ENCODE assay signal across 9 mouse cellular contexts in the genomic region with DNA sequence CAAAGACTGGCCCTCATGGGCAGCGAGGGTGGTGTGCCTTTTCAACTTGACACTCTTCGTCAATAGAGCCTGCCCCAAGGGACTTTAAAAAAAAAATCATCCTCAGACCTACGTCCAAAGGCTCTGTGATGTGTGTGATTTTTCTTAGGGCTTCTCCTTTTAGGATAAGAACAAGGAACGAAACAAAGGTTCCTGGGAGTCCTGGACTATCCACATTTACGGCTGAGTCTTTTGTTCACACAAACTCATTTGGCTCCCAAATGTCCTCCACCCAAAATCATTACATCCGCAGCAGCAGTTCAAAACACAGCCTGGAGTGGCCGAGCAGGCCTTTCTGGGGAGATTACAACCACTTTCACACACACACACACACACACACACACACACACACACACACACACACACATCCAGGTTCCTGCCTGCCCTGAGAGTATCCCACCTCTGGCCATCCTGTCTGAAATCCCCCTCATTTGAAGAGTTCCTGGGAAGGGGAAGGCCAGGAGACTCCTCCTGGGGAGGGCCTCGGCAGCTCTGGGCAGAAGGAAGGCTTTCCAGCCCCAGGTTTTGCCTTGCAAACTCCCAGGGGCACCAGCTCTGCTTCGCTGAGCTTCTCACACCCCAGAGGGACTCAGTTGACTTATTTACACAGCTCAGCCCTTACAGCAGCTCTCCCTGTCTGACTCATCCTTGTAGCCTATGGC. TPM values are rescaled to one million over a fixed set of nuclear protein-coding genes. Genes with fewer than 3 reads are reported as not detected.
A peak's percentile ranks its signal among the peaks of the same experiment; 100 is the strongest.
DNase-seq lines count a peak whose midpoint lies in the region; ATAC-seq and TF ChIP-seq lines count a peak whose summit lies in the region.
"Had no signal": no experiment of that assay in that cellular context is flagged by ENCODE, and none has a peak within 500 bp of the region (broad histone marks: within the 10 kb centered on the region; RNA-seq: fewer than 3 reads in every experiment).

No protein-coding gene starts in this region.

- no peak for DNase-seq in kidney, postnatal 0 days (ENCODE audit: low spot score)
- DNase-seq in kidney, adult 9 months = no peak
- no peak for DNase-seq in midbrain, embryonic 11.5 days (ENCODE audit: low spot score, missing footprints)
- DNase-seq in thymus, adult 18-20 months = no peak
- no peak for DNase-seq in left cerebral cortex, adult 8-10 months (ENCODE audit: low spot score in 2 of 2)
- DNase-seq in c-Kit-positive CD71-positive TER-119-positive erythroid progenitor cells, embryonic 14.5 days (ENCODE audit: low spot score) = no peak
- DNase-seq: liver had no signal

- no peak for TF ChIP-seq CTCF in kidney, postnatal 0 days (IDR thresholded peaks at IDR 0.05; ENCODE audit: low read depth)

- no peaks in the 10 kb centered on the region for H3K27me3 ChIP-seq in kidney, postnatal 0 days (ENCODE audit: insufficient read depth, low read length)
- H3K27me3 ChIP-seq in embryonic facial prominence, embryonic 12.5 days = no peaks in the 10 kb centered on the region
- H3K27me3 ChIP-seq in heart, embryonic 14.5 days (ENCODE audit: control insufficient read depth, insufficient read depth, low read length) = no peaks in the 10 kb centered on the region
- H3K27me3 ChIP-seq in midbrain, embryonic 11.5 days (ENCODE audit: control insufficient read depth, insufficient read depth, low read length) = no peaks in the 10 kb centered on the region

- peaks cover 6% of the 10 kb centered on the region; the same call in 1 of the 2 replicates for H3K4me1 ChIP-seq in kidney, postnatal 0 days (replicated peaks; ENCODE audit: insufficient read depth, low read length)
- peaks cover 28% of the 10 kb centered on the region for H3K4me1 ChIP-seq in embryonic facial prominence, embryonic 12.5 days
- peaks cover 17 to 41% of the 10 kb centered on the region in 2 experiments for H3K4me1 ChIP-seq in heart, embryonic 14.5 days (ENCODE audit: control insufficient read depth in 2 of 2, insufficient read depth in 2 of 2, low read length in 2 of 2)
- peaks cover 27% of the 10 kb centered on the region for H3K4me1 ChIP-seq in midbrain, embryonic 11.5 days (ENCODE audit: control insufficient read depth, insufficient read depth, low read length)

- no peaks in the 10 kb centered on the region for H3K36me3 ChIP-seq in kidney, postnatal 0 days (ENCODE audit: insufficient read depth, low read length)
- H3K36me3 ChIP-seq in embryonic facial prominence, embryonic 12.5 days = no peaks in the 10 kb centered on the region
- peaks cover 14% of the 10 kb centered on the region for H3K36me3 ChIP-seq in heart, embryonic 14.5 days (ENCODE audit: control insufficient read depth, insufficient read depth, low read length)
- H3K36me3 ChIP-seq in midbrain, embryonic 11.5 days (ENCODE audit: control insufficient read depth, insufficient read depth, low read length) = peaks cover 4% of the 10 kb centered on the region; the same call in 1 of the 2 replicates

- no peak overlapping the region for H3K9ac ChIP-seq in kidney, postnatal 0 days (ENCODE audit: low read depth, low read length)
- H3K9ac ChIP-seq in embryonic facial prominence, embryonic 12.5 days = no peak overlapping the region
- H3K9ac ChIP-seq in heart, embryonic 14.5 days (ENCODE audit: low read length) = peak overlapping the region; percentile 35; the same call in 1 of the 2 replicates
- H3K9ac ChIP-seq in midbrain, embryonic 11.5 days (ENCODE audit: low read length) = peak overlapping the region; percentile 36; the same call in 1 of the 2 replicates

- no peak overlapping the region for H3K4me3 ChIP-seq in kidney, postnatal 0 days (replicated peaks; ENCODE audit: low read depth, low read length)
- no peak overlapping the region for H3K4me3 ChIP-seq in embryonic facial prominence, embryonic 12.5 days
- H3K4me3 ChIP-seq in heart, embryonic 14.5 days (ENCODE audit: control insufficient read depth in 1 of 2, insufficient read depth in 1 of 2, low read depth in 1 of 2, low read length in 2 of 2) = no peak overlapping the region
- no peak overlapping the region for H3K4me3 ChIP-seq in midbrain, embryonic 11.5 days (ENCODE audit: low read depth, low read length)

- H3K27ac ChIP-seq in kidney, postnatal 0 days = peak overlapping the region; percentile 36
- H3K27ac ChIP-seq in embryonic facial prominence, embryonic 12.5 days = peak overlapping the region; percentile 32; the same call in 1 of the 2 replicates
- H3K27ac ChIP-seq in heart, embryonic 14.5 days (replicated peaks in 1 of 2; ENCODE audit: control insufficient read depth in 1 of 2, insufficient read depth in 1 of 2, low read depth in 2 of 2, low read length in 2 of 2) = peak overlapping the region; percentile 40 to 76
- H3K27ac ChIP-seq in midbrain, embryonic 11.5 days (ENCODE audit: low read depth, low read length) = peak overlapping the region; percentile 57

- no peak for ATAC-seq in kidney, postnatal 0 days (replicated peaks; ENCODE audit: low FRiP score, low read depth)
- no peak for ATAC-seq in embryonic facial prominence, embryonic 12.5 days (ENCODE audit: insufficient number of reproducible peaks, insufficient read depth, low FRiP score, low TSS enrichment)
- ATAC-seq in heart, embryonic 14.5 days (ENCODE audit: insufficient number of reproducible peaks, insufficient read depth, low FRiP score, low read depth) = no peak
- no peak for ATAC-seq in midbrain, embryonic 11.5 days (ENCODE audit: low FRiP score)

- 43% methylated on average over 9 of the region's 9 CpGs for WGBS in kidney, postnatal 0 days
- WGBS in embryonic facial prominence, embryonic 12.5 days = 51% methylated on average over 9 of the region's 9 CpGs
- 65% methylated on average over 9 of the region's 9 CpGs for WGBS in heart, embryonic 14.5 days
- 44% methylated on average over 9 of the region's 9 CpGs for WGBS in midbrain, embryonic 11.5 days

- no peak overlapping the region for H3K4me2 ChIP-seq in kidney, postnatal 0 days (ENCODE audit: low read length)
- no peak overlapping the region for H3K4me2 ChIP-seq in embryonic facial prominence, embryonic 12.5 days (replicated peaks)
- no peak overlapping the region for H3K4me2 ChIP-seq in heart, embryonic 14.5 days (ENCODE audit: low read length)
- H3K4me2 ChIP-seq in midbrain, embryonic 11.5 days = no peak overlapping the region

- H3K9me3 ChIP-seq in kidney, postnatal 0 days (replicated peaks; ENCODE audit: low read length) = no peaks in the 10 kb centered on the region
- H3K9me3 ChIP-seq in embryonic facial prominence, embryonic 12.5 days = no peaks in the 10 kb centered on the region
- no peaks in the 10 kb centered on the region for H3K9me3 ChIP-seq in heart, embryonic 14.5 days (ENCODE audit: control insufficient read depth, low read length)
- H3K9me3 ChIP-seq in midbrain, embryonic 11.5 days (ENCODE audit: control insufficient read depth, low read length) = no peaks in the 10 kb centered on the region

RNA-seq across cellular contexts. Expression of a gene that starts 13.6 kb away (rescaled TPM):
- 17.2 and 17.6 TPM in 2 replicates for polyA plus RNA-seq in kidney, postnatal 0 days (2015; fragmentation: Nextera tagmentation; extraction: Ambion mirVana)
- polyA plus RNA-seq in embryonic facial prominence, embryonic 12.5 days (2016; fragmentation: Nextera tagmentation; extraction: Ambion mirVana) = 16.7 and 17.9 TPM in 2 replicates
- polyA plus RNA-seq in heart, embryonic 14.5 days (2014; fragmentation: Nextera tagmentation; extraction: Ambion mirVana) = 40.5 and 40.9 TPM in 2 replicates
- 39.5 and 40.7 TPM in 2 replicates for polyA plus RNA-seq in midbrain, embryonic 11.5 days (2014; fragmentation: Nextera tagmentation; extraction: Ambion mirVana)
- 10 to 100 TPM; 28.1 to 32.8 (median 31.7) TPM for total RNA-seq in left cerebral cortex, adult 8-10 months (2022)

Comparison
In these comparisons a context has a peak if more than half of its experiments do, and no peak if none do; other contexts are left out.
1. H3K9ac ChIP-seq: peak in heart, embryonic 14.5 days (single experiment) and midbrain, embryonic 11.5 days (single experiment); none in kidney, postnatal 0 days (single experiment) and embryonic facial prominence, embryonic 12.5 days (single experiment).
2. Peak in every context shown above with its lines, with median percentiles within 50 percentile points of each other: H3K27ac ChIP-seq.